Mouse (Mus musculus) common myeloid progenitor, adult 5-6 weeks (primary cell): ENCODE data around the gene Spred1. TPM values are rescaled to one million over a fixed set of nuclear protein-coding genes. Genes with fewer than 3 reads are reported as not detected.

Experiments
- ATAC-seq: replicated peaks from 2 replicates; pipeline ENCODE4 v1.8.0; 2016; ENCODE audit warnings: low read depth, mild to moderate bottlenecking, moderate TSS enrichment, inconsistent platforms; ENCODE audit not compliant: poor library complexity, severe bottlenecking
- total RNA-seq: library from RNA; stranded (forward); fragments of 200-1000, 187-1606 nt; gene quantifications from 2 replicates; pipeline ENCODE4 v1.2.3, GENCODE M21; 2017

Spred1 gene
- total RNA-seq, result 44.4 and 47.9 TPM in 2 replicates

DNA sequence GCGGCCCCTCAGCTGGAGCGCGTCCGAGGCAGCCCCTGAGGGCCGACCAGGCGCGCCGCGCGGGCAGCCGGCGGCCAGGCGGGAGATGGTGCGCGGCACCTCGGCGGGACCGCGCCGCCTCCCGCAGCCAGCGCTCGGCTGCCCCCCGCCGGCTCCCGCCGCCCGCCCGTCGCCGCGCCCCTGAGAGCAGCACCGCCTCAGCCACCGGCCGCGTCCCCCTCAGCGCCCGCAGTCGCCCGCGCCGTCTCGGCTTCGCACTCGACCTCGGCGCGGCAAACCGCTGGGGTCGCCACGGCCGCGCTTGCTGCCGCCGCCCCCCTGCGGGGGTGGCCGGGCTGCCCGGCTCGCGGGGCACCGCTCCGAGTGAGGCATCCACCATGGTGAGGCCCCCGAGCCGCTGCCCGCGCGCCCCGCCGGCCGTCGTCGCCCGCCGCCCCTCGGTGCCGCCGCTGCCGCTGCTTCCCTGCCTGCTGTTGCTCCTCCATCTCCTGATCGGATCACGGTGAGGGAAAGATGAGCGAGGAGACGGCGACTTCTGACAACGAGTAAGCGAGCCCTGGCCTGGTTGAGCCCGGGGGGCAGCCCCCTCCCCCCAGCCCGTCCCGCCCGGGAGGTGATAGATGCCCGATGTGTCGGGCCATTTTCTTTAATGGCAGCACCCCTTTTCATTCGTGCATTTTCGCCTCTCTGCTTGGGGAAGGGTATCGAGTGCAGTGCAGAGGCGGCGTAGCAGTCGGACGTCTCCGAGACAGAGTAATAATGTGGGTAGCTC lies at the start of gene Spred1:
Gene Spred1 (plus strand): TSS at position 163 of the 772 bp plus-strand sequence.
- no peak for ATAC-seq

DNA sequence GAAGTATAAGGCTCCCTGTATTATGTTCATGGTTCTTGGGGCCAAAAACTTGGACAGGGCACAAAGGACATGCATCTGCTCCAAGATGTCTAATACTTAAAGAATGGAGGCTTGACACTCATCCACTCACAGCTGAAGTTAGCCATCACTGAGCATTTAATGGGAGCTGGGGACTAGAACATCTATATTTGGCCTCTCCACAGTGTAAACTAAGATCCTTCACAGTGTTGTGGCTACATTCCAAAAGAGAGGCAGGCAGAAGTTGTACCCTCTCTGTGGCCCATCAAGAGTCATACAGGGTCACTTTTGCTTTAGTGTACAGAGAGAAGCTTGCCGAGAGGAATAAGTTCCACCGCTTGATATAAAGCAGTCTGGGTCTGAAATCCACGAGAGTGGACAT lies 49.6 kb upstream of the Spred1 start:
- no peak for ATAC-seq

- no peak for ATAC-seq
Observed at GRCm38 (mm10) chr2:117078711-117079110, 42.5 kb upstream of the Spred1 start.

DNA sequence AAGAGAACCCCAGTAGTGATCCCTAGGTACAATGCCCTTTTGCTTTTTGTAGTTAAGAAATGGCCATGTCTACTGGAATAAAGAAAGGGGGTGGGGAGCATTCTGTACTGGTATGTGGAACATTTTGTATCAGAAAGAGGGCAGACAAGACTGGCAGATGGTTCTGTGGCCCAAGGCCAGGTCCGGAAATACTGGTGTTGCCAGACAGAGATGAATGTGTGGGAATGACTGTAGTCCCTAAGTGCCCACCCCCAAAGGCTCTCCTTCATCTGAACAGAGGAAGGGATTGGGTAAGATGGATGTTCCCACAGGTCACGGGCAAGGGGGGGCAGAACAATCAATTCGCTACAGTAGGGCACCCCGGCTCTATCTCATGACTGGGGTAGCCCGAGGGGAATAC lies 41.6 kb upstream of the Spred1 start:
- ATAC-seq, result no peak

- no peak for ATAC-seq
Observed at GRCm38 (mm10) chr2:117086002-117086765, 35.0 kb upstream of the Spred1 start.

GRCm38 (mm10) chr2:117086766-117087457 lies 34.3 kb upstream of the Spred1 start:
- ATAC-seq, result no peak

GRCm38 (mm10) chr2:117087458-117087820 lies 33.7 kb upstream of the Spred1 start:
- ATAC-seq, result peak; percentile 34; the same call in 1 of the 2 replicates

DNA sequence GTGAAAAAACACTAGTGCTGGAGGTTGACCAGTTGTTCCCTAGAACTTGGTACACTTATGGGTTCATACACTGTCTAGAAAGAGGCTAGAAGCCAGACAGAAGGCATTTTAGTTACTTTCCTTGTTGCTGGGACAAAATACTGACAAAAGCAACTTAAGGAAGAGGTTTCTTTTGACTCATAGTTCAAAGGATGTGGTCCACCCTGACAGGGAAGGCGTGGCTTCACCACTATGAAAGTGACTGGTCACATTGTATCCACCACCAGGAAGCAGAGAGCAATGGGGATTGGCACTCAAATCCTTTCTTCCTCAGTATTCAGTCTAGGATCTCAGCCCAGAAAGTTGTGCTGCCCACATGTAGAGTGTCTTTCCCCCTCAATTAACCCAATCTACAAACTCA lies 31.7 kb upstream of the Spred1 start:
- peak; percentile 33; the same call in 1 of the 2 replicates for ATAC-seq

DNA sequence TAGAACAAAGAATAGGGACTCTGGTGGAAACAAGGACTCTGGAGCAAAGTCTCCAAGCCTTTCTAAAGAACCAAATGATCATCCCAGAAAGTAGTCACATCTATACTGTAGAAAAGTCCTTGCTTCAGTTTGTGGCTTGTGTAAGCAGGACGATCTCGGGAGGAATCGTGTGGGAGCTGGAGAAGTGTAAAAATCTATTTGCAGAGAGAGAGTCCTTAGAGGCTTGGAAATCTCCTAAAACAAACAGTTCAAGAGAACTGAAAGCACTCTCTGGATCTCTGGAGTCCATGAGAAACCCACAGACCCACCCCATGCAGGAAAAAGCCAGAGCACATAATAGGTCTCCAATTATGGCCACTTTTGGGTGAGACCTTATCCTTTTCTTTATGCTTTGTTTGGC lies 31.1 kb upstream of the Spred1 start:
- ATAC-seq, result no peak

GRCm38 (mm10) chr2:117092946-117093401 lies 28.2 kb upstream of the Spred1 start:
- ATAC-seq, result peak; percentile 79

- no peak for ATAC-seq
Observed at GRCm38 (mm10) chr2:117095491-117095890, 25.7 kb upstream of the Spred1 start.

- no peak for ATAC-seq
Observed at GRCm38 (mm10) chr2:117097305-117097704, 23.9 kb upstream of the Spred1 start.

GRCm38 (mm10) chr2:117099316-117099715 lies 21.9 kb upstream of the Spred1 start:
- ATAC-seq, result no peak

DNA sequence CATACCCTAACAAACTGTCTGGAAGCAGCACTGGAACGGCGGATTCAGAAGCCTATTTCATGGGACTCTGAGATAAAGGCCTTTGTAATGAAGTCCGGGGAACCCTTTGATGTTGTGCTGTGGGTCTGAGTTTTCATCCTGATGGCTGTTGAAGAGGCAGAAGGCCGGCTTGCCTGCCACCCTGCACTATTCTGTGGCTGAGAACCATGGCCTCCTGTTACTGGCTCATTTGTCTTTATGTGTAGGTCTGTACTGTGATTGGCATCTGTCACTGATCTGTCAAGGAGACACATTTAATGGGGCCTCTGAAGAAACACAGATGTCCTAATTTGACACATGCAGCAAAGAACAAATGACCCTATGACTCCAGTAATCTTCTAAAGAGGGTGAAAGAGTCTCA lies 17.7 kb upstream of the Spred1 start:
- no peak for ATAC-seq

GRCm38 (mm10) chr2:117105407-117105806 lies 15.8 kb upstream of the Spred1 start:
- ATAC-seq, result peak; percentile 86

DNA sequence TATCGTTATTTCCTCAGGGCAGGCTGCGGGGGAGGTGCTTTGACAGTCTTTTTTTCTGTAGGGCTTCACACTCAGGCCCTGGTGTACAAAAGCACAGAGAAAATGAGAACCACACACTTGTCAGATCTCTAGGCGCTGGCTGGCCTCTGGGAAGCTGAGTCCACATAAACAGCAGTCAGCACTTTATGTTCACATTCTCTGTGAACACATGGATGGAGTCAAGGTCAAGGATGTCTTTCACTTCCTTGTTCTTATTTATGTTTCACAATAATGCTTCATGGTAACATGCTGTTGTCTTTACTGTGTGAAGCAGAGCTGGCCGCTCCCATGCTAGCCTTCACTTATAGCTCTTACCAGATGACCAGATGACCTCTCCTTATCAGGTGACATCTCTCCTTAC lies 13.1 kb upstream of the Spred1 start:
- ATAC-seq, result peak; percentile 64

GRCm38 (mm10) chr2:117109296-117109695 lies 11.9 kb upstream of the Spred1 start:
- no peak for ATAC-seq

- no peak for ATAC-seq
Observed at GRCm38 (mm10) chr2:117110355-117110866, 10.8 kb upstream of the Spred1 start.

GRCm38 (mm10) chr2:117113262-117113661 lies 7.9 kb upstream of the Spred1 start:
- ATAC-seq, result no peak

DNA sequence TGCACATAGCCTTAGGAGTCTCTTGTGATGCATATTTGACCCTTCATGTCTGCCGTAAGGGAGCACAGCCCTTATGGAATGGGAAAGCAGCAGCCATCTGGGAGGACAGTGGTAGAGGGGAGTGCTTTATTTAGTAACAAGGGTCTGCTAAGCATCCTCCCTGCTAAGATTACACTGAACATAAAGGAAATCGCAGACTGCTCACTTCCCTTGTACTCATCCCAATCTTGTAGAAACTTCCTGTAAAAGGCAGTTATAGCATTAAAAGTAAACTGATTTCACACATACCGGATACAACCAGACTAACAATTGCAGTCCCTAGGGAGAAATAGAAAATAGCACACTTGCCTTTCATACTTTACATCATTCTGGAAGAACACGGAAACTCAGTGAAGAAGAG lies 7.4 kb upstream of the Spred1 start:
- no peak for ATAC-seq

DNA sequence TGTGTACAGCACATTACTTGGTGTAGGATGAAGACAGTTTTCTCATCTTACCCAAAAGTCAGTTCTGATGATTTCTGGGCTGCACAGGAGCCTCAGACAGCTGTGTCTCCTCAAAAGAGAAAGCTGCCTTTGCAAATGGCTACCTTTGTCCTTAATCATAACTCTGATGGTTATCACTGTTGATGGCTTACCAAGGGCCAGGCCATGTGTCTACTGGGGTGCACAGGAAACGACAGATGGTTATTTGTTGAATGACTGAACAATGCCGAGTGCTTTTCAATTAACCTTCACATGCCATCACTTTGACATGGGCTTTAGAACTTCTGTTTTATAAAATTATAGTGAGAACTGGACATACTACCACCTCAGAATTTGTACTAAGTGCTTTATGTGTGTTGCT lies 2.7 kb upstream of the Spred1 start:
- no peak for ATAC-seq
